Mouse (Mus musculus): ENCODE measurements around the gene Kbtbd6.
A peak's percentile ranks its signal among the peaks of the same experiment; 100 is the strongest.
"Not testable (repeated sequence)": the region's sequence is repeated elsewhere in the genome, so short reads cannot be mapped to it uniquely, and the experiment has no call there.

Kbtbd6 gene

DNA sequence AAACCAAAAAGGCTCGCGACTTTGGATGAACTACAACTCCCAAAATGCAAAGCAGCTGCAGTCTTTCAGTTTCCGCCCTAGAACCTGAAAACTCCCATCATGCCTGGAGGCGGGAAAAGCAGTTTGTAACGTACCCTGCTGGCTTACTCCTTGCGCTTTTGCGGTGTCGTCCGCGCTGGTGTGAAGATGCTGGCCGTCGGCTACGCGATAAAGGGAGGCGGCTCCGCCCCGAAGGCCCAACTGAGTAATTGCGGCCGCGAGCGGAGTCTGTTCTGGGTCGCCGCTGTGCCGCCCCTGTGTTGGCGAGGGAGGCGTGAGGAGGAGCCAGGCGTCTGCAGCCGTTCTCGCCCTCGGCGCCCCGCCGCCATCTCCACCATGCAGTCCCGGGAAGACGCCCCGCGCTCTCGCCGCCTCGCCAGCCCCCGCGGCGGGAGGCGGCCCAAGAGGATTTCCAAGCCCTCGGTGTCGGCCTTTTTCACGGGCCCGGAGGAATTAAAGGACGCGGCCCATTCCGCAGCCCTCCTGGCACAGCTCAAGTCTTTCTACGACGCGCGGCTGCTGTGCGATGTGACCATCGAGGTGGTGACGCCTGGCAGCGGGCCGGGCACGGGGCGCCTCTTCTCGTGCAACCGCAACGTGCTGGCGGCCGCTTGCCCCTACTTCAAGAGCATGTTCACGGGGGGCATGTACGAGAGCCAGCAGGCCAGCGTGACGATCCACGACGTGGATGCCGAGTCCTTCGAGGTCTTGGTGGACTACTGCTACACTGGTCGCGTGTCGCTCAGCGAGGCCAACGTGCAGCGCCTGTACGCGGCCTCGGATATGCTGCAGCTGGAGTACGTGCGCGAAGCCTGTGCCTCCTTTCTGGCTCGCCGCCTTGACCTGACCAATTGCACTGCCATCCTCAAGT lies at the start of gene Kbtbd6:
Gene Kbtbd6 (plus strand): TSS at position 155 of the 910 bp plus-strand sequence.
- DNase-seq (ENCODE audit: low spot score), result peak; percentile 49

DNA sequence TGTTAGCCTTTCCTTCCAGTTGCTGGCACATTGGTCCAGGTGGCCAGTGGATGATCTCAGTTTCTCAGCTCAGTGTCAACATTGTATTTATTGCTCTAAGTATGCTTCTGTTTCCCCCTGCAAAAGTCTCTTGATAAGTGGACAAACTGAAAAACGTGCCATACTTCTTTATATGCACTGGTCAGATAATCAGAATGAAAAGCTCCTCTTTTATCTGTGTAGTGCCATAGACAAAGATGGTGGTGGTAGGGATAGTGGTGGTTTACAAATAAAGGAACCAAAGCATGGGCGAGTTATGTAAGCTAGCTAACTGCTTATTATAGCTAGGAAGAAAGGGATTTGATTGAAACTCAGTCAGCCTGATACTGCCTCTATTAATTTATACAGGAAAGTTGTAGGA lies 44.0 kb upstream of the Kbtbd6 start:
- no peak for DNase-seq (ENCODE audit: low spot score)

DNA sequence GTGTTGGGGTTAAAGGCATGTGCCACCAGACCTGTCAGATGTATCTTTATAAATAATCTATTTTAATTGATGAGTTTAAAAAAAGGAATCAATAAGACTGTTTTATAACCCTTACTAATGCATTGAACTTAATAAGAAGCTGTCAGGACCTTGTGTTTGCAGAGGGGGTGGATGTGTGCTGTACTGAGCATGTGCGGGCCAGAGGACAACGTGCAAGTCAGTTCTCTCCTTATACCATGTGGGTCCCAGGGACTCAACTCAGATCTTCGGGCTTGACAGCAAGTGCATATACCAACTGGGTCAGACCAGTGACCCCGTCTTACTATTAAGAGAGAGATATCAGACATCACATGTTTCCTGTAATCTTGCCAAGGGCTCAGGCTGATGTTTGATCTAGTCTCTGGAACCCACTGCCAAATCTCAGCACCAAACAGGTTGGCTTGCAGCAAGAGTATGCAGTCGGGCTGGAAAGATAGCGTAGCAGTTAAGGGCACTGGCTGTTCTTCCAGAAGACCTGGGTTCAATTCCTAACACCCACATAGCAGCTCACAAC lies 42.3 kb upstream of the Kbtbd6 start:
- no peak for DNase-seq (ENCODE audit: low spot score)

DNA sequence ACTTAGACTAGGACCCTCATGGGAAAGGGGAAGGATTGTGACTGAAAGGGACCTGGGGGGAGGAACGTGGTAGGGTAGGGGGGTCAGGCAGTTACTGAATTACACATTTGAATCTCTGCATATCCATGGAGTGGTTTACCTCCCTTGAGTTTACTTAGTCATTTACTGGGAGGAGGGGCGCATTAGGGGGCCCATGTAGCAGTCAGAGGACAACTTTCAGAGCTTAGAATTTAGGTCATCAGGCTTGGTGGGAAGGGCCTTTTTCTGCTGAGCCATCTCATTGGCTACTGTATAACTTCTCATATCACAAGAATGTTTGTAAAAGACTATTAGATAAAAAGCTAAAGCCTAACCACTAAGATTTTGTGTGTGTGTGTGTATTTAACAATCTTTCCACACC lies 41.0 kb upstream of the Kbtbd6 start:
- DNase-seq (ENCODE audit: low spot score), result no peak

GRCm38 (mm10) chr14:79413121-79413520 lies 38.5 kb upstream of the Kbtbd6 start:
- DNase-seq (ENCODE audit: low spot score), result no peak

- DNase-seq (ENCODE audit: low spot score), result no peak
Observed at GRCm38 (mm10) chr14:79420083-79420685, 31.5 kb upstream of the Kbtbd6 start.

GRCm38 (mm10) chr14:79425979-79426729 lies 25.5 kb upstream of the Kbtbd6 start, which contains the start of gene Kbtbd7:
TSS of gene Kbtbd7 (plus strand) at chr14:79426511.
- peak; percentile 85 for DNase-seq (ENCODE audit: low spot score)

DNA sequence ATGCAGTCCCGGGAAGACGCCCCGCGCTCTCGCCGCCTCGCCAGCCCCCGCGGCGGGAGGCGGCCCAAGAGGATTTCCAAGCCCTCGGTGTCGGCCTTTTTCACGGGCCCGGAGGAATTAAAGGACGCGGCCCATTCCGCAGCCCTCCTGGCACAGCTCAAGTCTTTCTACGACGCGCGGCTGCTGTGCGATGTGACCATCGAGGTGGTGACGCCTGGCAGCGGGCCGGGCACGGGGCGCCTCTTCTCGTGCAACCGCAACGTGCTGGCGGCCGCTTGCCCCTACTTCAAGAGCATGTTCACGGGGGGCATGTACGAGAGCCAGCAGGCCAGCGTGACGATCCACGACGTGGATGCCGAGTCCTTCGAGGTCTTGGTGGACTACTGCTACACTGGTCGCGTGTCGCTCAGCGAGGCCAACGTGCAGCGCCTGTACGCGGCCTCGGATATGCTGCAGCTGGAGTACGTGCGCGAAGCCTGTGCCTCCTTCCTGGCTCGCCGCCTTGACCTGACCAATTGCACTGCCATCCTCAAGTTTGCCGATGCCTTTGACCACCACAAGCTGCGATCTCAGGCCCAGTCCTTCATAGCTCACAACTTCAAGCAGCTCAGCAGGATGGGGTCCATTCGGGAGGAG lies 24.8 kb upstream of the Kbtbd6 start:
- DNase-seq (ENCODE audit: low spot score), result not testable (repeated sequence)

DNA sequence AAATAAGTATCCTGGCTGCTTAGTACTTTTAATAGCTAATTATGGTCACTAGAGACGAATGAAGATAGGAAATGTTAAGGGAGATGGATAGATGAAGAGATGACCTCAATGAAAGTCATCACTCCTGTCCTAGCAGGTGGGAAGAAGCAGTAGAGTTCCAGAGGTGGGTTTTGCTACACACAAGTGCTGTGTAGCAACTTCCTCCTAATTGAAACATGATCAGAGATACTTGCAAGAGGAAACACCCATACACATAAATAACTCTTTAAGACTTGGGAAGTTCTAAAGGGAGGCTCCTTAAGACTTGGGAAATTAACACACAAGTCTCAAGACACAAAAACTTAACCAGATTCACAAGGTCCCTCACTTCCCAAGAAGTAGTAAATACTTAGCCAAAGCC lies 17.6 kb upstream of the Kbtbd6 start:
- DNase-seq (ENCODE audit: low spot score), result no peak

GRCm38 (mm10) chr14:79440655-79441054 lies 11.0 kb upstream of the Kbtbd6 start:
- DNase-seq (ENCODE audit: low spot score), result no peak

GRCm38 (mm10) chr14:79441441-79441840 lies 10.2 kb upstream of the Kbtbd6 start:
- no peak for DNase-seq (ENCODE audit: low spot score)

DNA sequence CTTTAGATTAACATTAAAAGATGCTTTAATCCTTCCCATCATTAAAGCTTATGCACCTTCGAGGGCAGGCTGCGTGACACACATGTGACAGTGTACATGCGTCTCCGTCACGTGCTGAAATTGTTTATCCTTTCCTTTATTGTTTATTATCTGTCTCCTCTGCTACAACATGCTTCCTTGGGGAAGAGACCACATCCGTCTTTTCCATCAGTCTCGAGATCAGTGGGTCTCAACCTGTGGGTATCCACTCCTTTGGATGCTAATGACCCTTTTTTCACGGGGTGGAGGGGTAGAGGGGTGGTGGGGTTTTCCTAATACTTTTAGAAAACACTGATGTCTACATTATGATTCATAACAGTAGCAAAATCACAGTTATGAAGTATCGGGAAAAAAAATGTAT lies 7.0 kb upstream of the Kbtbd6 start:
- no peak for DNase-seq (ENCODE audit: low spot score)

GRCm38 (mm10) chr14:79445055-79445620 lies 6.5 kb upstream of the Kbtbd6 start:
- DNase-seq (ENCODE audit: low spot score), result no peak

DNA sequence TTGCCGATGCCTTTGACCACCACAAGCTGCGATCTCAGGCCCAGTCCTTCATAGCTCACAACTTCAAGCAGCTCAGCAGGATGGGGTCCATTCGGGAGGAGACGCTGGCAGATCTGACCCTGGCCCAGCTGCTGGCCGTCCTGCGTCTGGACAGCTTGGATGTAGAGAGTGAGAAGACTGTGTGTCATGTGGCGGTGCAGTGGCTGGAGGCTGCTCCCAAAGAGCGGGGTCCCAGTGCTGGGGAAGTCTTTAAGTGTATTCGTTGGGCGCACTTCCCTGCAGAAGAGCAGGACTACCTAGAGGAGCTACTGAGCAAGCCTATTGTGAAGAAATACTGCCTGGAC lies 928 bp downstream of the Kbtbd6 start:
- DNase-seq (ENCODE audit: low spot score), result not testable (repeated sequence)

GRCm38 (mm10) chr14:79460401-79460800 lies 8.8 kb downstream of the Kbtbd6 start:
- DNase-seq (ENCODE audit: low spot score), result no peak

DNA sequence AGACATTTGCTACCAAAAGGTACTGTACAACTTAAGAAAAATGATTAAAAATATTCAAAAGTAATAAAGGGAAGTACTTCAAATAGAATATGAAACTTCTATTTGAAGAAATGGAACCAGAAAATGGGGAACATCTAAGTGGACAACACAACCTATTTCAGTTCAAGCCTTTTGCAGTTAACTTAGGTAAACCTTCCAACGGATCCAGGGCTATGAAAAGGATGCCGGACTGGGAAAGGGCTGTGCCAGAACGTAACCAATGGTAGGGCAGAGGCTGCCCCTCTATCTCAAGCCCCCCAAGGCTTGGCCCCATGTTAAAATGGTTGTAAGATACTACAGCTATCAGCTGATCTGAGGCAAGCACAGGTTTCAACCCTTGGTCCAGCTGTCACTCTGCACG lies 9.4 kb downstream of the Kbtbd6 start:
- no peak for DNase-seq (ENCODE audit: low spot score)

DNA sequence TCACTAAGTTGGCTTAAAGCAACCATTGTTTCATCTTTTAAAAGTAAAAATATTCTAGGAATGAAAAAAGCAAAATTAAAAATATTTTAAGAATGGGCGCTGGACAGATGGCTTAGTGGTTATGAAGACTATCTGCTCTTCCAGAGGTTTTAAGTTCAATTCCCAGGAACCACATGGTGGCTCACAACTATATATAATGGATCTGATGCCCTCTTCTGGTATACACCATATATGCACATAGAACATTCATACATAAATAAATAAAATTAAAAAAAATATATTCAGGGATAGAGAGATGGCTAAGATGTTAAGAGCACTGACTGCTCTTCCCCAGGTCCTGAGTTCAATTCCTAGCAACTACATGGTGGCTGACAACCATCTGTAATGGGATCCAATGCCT lies 14.0 kb downstream of the Kbtbd6 start:
- no peak for DNase-seq (ENCODE audit: low spot score)

DNA sequence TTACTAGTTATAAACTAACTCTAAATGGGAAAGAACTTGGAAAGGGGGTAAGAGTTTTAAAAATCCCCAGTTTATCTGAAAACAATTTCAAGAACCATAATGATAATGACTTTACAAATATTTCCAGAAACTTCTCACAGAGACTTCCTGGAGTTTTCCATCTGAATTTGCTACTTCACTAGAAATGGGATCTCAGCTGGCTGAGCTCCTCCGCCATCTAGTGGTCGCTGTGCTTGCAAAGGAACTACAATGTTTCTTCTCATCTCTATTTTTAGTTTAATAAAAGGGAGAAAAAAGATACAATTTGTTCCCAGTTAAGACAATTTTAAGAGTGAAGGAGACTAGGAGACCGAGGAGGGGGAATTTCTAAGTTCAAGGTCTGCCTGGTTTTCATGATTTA lies 16.0 kb downstream of the Kbtbd6 start:
- no peak for DNase-seq (ENCODE audit: low spot score)

- no peak for DNase-seq (ENCODE audit: low spot score)
Observed at GRCm38 (mm10) chr14:79473384-79473783, 21.7 kb downstream of the Kbtbd6 start.

GRCm38 (mm10) chr14:79480624-79481338 lies 29.1 kb downstream of the Kbtbd6 start, which contains the start of gene Elf1:
TSS of gene Elf1 (plus strand) at chr14:79481194.
- DNase-seq (ENCODE audit: low spot score), result peak; percentile 93
